Mouse (Mus musculus) inflammation-experienced regulatory T-cells, adult 6 months (primary cell): Measurements from ENCODE around the gene Vkorc1. TPM values are rescaled to one million over a fixed set of nuclear protein-coding genes. Genes with fewer than 3 reads are reported as not detected.
"Not testable (repeated sequence)": the region's sequence is repeated elsewhere in the genome, so short reads cannot be mapped to it uniquely, and the experiment has no call there.

Source experiments
- ATAC-seq: one replicate; pipeline ENCODE4 v1.8.0; 2017
- polyA plus RNA-seq, 3 experiments: library from polyadenylated mRNA; unstranded; fragments of 100-300 nt; shearing (Covaris generic); gene quantifications; one replicate each; pipeline ENCODE4 v1.2.1; 2017

Vkorc1 gene
- polyA plus RNA-seq, 3 experiments from 2014 or later, result 22.2 to 56.5 (median 56.1) TPM

DNA sequence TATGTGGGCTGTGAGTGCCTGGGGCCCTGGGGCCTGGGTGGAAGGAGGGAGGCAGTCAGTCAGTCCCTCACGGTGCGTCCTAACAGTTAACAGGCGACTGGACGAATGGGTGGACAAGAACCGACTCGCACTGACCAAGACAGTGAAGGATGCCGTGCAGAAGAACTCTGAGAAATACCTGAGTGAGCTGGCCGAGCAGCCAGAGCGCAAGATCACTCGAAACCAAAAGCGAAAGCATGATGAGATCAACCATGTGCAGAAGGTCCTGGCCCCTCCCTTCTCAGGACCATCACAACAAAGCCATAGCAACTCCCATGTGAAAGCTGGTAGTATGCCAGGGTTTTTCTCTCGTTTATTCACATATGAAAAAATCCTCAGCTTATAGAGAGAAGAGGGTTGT is 19.9 kb upstream of the Vkorc1 start:
- no peak for ATAC-seq

DNA sequence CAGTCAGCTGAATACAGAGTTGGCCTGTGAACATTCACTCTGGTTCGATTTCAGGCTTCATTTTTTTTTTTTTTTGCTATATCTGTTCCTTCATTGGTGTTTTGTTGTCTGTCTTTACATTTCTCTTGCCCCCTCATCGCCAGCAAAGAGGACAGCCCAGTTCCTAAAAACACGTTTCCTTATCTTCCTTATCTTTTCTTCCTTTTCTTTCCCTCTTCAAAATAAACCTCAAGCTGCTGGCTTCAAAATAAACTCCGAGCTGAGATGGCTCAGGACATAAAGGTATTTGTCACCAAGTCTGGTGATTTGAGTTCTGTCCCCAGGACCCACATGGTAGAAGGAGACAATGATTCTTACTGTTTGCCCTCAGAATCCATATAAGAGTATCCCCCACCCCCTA is 17.5 kb upstream of the Vkorc1 start:
- no peak for ATAC-seq

GRCm38 (mm10) chr7:127912190-127912871 is 16.9 kb upstream of the Vkorc1 start, which contains the start of gene Kat8:
Kat8 (plus strand) TSS chr7:127912516.
- ATAC-seq, result peak; percentile 100

DNA sequence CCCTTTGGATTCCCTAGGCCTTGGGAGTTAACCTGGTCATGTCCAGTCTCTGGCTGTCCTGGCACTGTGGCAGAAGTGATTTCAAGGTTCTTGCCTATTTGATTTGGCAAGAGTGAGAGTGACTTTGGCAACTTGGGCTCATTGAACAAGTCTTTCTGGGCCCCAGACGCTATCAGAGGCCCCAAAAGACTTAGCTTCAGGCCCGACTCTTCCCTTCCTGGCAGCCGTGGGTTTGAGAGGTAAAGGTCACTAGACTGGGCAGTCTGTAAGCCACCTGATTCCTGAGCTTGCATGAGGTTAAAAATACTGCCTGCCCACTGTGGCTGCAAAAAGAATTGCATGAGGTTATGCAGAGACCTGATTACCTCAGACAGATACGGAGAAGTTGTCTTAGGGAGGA is 13.2 kb upstream of the Vkorc1 start:
- no peak for ATAC-seq

GRCm38 (mm10) chr7:127907939-127908338 is 12.5 kb upstream of the Vkorc1 start:
- no peak for ATAC-seq

GRCm38 (mm10) chr7:127903971-127904796 is 8.8 kb upstream of the Vkorc1 start, which contains the start of gene Bckdk:
Bckdk (plus strand) TSS chr7:127904082.
- peak; percentile 97 for ATAC-seq

- no peak for ATAC-seq
These were observed 6.4 kb upstream of the Vkorc1 start for GRCm38 (mm10) chr7:127901772-127902171.

DNA sequence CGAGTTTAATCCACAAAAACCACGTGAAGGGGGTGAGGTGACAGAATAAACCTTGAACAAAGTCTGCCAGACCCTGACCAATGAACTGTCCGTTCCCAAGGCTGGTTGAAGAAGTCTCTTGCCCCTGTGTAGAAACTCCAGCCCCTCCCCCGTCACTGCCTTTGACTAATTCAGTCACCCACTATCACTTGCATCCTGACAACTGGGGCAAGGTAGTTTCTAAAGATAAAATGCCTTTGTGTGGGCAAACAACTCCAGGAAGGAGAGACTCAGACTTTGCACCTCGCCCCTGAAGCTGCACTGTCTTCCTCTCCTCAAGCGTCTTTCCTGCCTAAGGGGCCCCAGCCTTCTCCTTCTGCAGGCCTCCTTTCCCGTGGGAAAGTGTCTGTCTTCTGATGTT is 4.6 kb upstream of the Vkorc1 start:
- no peak for ATAC-seq

GRCm38 (mm10) chr7:127898179-127898956 is 3.0 kb upstream of the Vkorc1 start:
- ATAC-seq, result no peak

DNA sequence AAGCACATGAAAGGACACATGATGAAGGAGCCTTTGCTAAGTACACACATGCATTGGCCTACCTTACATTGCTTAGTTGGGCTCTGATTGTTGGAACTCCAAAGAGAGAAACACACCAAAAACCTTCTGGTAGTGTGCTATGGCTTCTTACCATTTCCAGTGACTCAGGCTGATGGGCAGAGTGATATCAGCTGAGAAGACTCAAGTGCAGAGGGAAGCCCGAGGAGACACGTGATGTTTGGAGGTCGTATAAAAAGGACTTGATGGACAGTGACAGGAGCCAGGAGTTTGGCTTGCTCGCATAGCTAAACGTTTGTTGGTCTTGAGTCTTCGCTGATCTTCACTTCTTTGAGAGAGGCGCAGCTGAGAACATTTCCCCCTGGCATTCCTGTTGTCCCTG is 2.1 kb upstream of the Vkorc1 start:
- no peak for ATAC-seq

DNA sequence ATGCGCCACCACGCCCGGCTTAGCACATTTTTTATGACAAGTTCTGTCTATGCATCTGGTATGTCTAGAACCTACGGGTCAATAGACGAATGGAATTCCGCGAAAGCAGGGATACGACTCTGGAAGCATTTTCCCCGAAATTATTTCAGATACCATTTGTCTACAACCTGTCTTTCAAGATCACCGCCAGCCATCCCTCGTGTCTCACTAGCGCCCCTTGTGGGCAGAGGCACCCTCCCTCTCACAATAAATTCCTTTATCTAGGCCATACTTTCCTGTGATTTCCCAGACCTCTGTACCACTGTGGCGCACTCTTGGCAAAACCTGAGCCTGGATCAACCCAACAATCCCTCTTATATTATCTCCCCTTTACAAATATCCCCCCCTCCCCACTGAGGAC is 967 bp upstream of the Vkorc1 start:
- ATAC-seq, result peak; percentile 35

DNA sequence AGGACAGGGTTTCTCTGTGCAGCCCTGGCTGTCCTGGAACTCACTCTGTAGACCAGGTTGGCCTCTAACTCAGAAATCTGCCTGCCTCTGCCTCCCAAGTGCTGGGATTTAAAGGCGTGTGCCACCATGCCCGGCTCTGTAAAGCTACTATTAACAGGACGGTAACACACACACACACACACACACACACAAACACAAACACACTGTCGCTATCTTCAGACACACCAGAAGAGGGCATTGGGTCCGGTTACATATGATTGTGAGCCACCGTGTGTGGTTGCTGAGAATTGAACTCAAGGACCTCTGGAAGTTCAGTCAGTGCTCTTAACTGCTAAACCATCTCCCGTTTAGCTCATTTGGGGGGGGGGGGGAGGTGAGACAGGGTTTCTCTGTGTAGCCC is 474 bp upstream of the Vkorc1 start:
- ATAC-seq, result not testable (repeated sequence)

GRCm38 (mm10) chr7:127894480-127894879 is 937 bp downstream of the Vkorc1 start:
- ATAC-seq, result no peak

GRCm38 (mm10) chr7:127890798-127891197 is 4.6 kb downstream of the Vkorc1 start, which contains the start of gene Prss53:
Prss53 (minus strand) TSS chr7:127890970.
- ATAC-seq, result no peak

- no peak for ATAC-seq
These were observed 6.6 kb downstream of the Vkorc1 start for GRCm38 (mm10) chr7:127888821-127889220.

GRCm38 (mm10) chr7:127887781-127888180 is 7.6 kb downstream of the Vkorc1 start:
- no peak for ATAC-seq

GRCm38 (mm10) chr7:127887191-127887590 is 8.2 kb downstream of the Vkorc1 start:
- ATAC-seq, result no peak

GRCm38 (mm10) chr7:127886551-127886950 is 8.9 kb downstream of the Vkorc1 start:
- no peak for ATAC-seq

GRCm38 (mm10) chr7:127885951-127886350 is 9.5 kb downstream of the Vkorc1 start:
- no peak for ATAC-seq

- ATAC-seq, result no peak
These were observed 15.0 kb downstream of the Vkorc1 start for GRCm38 (mm10) chr7:127880431-127880830.

DNA sequence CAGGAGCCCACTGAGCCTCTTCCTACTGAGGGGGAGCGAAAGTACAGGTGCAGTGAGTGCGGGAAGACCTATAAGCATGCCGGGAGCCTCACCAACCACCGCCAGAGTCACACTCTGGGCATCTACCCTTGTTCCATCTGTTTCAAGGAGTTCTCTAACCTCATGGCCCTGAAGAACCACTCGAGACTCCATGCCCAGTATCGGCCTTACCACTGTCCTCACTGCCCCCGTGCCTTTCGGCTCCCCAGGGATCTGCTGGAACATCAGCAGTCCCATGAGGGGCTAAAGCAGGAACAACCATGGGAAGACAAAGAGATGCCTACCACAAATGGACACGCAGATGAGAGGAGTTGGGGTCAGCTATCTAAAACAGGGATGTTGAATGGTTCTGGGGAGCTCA is 16.1 kb downstream of the Vkorc1 start:
- no peak for ATAC-seq

DNA sequence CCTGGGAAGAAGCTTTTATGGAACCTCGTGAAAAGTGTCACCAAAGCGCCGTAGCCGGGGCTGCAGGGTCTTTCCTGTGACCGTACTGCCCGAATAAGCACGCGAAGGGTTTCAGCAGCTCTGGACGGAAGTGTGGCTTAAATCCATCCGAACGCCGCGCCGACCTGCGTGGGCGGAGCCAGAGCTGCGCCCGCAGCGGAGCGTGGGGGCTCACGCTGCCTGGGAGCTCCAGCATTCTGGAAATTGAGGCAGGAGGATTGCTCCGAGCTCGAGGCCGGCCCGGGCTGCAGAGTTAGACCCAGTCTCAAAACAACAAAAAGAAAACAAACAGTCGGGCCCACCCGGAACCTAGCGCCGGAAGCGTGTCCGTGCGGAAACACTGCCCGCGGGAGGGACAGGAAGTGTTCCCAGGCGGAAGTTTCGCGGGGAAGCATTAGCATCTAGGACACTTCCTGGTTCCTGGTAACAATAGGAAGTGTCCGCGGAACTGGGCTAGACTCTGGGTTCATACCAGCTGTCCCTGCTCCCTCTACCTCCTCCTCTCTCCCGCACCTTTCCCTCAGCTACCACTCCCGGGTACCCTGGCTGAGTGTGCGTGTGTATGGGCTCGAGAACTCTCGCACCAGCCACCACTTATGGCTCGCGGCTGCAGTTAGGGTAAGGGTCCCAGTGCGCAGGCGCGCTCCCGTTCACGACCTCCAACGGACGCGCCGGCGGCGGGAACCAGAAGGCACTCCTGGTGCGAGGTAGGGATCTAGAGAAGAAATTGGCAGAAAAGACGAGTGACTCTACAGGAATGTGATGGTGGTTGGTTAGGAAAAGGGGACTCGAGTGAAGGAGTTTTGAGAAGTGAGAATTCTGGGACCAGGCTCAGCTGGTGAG is 18.7 kb downstream of the Vkorc1 start, which contains the start of gene Zfp668:
Gene Zfp668, minus strand, starts transcription at position 362 of the 882 bp plus-strand sequence.
- peak; percentile 36 for ATAC-seq
